Mouse (Mus musculus): ENCODE results near the gene Samd15. TPM values are rescaled to one million over a fixed set of nuclear protein-coding genes. Genes with fewer than 3 reads are reported as not detected.
A peak's percentile ranks its signal among the peaks of the same experiment; 100 is the strongest.

The Samd15 gene
- polyA plus RNA-seq, 2 experiments, result 1.1 to 2.0 TPM

- 88% methylated on average over 5 of the region's 5 CpGs for WGBS
- Histone ChIP-seq H3K9ac (ENCODE audit: low read depth, low read length, severe bottlenecking) (no peak overlapping the region), H3K9me3 (ENCODE audit: control insufficient read depth, low read length) (no peaks in the 10 kb centered on the region), H3K4me3 (replicated peaks; ENCODE audit: low read length) (no peak overlapping the region), H3K36me3 (ENCODE audit: control insufficient read depth, insufficient read depth, low read length) (peaks cover 10% of the 10 kb centered on the region), H3K27me3 (ENCODE audit: control insufficient read depth, insufficient read depth, low read length) (no peaks in the 10 kb centered on the region), H3K27ac (replicated peaks; ENCODE audit: low read depth, low read length) (no peak overlapping the region), H3K4me2 (replicated peaks; ENCODE audit: low read depth, low read length, severe bottlenecking) (no peak overlapping the region), H3K4me1 (ENCODE audit: control insufficient read depth, insufficient read depth, low read length) (no peaks in the 10 kb centered on the region)
- TF ChIP-seq POLR2A (IDR thresholded peaks at IDR 0.05; ENCODE audit: borderline replicate concordance, extremely low read depth, insufficient read depth, insufficient read length), result no peak
- no peak for DNase-seq (ENCODE audit: low spot score)
- ATAC-seq (ENCODE audit: low FRiP score, low read depth), result no peak
These were observed 38.7 kb upstream of the Samd15 start for GRCm38 (mm10) chr12:87160815-87161214.

GRCm38 (mm10) chr12:87175194-87175946, 24.2 kb upstream of the Samd15 start:
- peak; percentile 72 for ATAC-seq (ENCODE audit: low FRiP score, low read depth)
- no peak for TF ChIP-seq POLR2A (IDR thresholded peaks at IDR 0.05; ENCODE audit: borderline replicate concordance, extremely low read depth, insufficient read depth, insufficient read length)
- Histone ChIP-seq H3K9me3 (ENCODE audit: control insufficient read depth, low read length) (no peaks in the 10 kb centered on the region), H3K4me1 (ENCODE audit: control insufficient read depth, insufficient read depth, low read length) (peaks cover 13% of the 10 kb centered on the region; the same call in 1 of the 2 replicates), H3K27ac (replicated peaks; ENCODE audit: low read depth, low read length) (peak overlapping the region; percentile 56), H3K36me3 (ENCODE audit: control insufficient read depth, insufficient read depth, low read length) (peaks cover 8% of the 10 kb centered on the region; the same call in 1 of the 2 replicates), H3K4me3 (replicated peaks; ENCODE audit: low read length) (no peak overlapping the region), H3K4me2 (replicated peaks; ENCODE audit: low read depth, low read length, severe bottlenecking) (no peak overlapping the region), H3K27me3 (ENCODE audit: control insufficient read depth, insufficient read depth, low read length) (no peaks in the 10 kb centered on the region), H3K9ac (ENCODE audit: low read depth, low read length, severe bottlenecking) (no peak overlapping the region)
- 33% methylated on average over 4 of the region's 4 CpGs for WGBS
- peak; percentile 50 for DNase-seq (ENCODE audit: low spot score)

- Histone ChIP-seq H3K27me3 (ENCODE audit: control insufficient read depth, insufficient read depth, low read length) (no peaks in the 10 kb centered on the region), H3K27ac (replicated peaks; ENCODE audit: low read depth, low read length) (no peak overlapping the region), H3K36me3 (ENCODE audit: control insufficient read depth, insufficient read depth, low read length) (no peaks in the 10 kb centered on the region), H3K4me1 (ENCODE audit: control insufficient read depth, insufficient read depth, low read length) (peaks cover 13% of the 10 kb centered on the region; the same call in 1 of the 2 replicates), H3K9me3 (ENCODE audit: control insufficient read depth, low read length) (no peaks in the 10 kb centered on the region), H3K4me2 (replicated peaks; ENCODE audit: low read depth, low read length, severe bottlenecking) (no peak overlapping the region), H3K9ac (ENCODE audit: low read depth, low read length, severe bottlenecking) (no peak overlapping the region), H3K4me3 (replicated peaks; ENCODE audit: low read length) (no peak overlapping the region)
- 89% methylated on average over 4 of the region's 4 CpGs for WGBS
- no peak for DNase-seq (ENCODE audit: low spot score)
- no peak for TF ChIP-seq POLR2A (IDR thresholded peaks at IDR 0.05; ENCODE audit: borderline replicate concordance, extremely low read depth, insufficient read depth, insufficient read length)
- no peak for ATAC-seq (ENCODE audit: low FRiP score, low read depth)
These were observed 21.9 kb upstream of the Samd15 start for GRCm38 (mm10) chr12:87177631-87178030.

- H3K4me3 ChIP-seq (replicated peaks; ENCODE audit: low read length), result no peak overlapping the region
- H3K9ac ChIP-seq (ENCODE audit: low read depth, low read length, severe bottlenecking), result no peak overlapping the region
- H3K27me3 ChIP-seq (ENCODE audit: control insufficient read depth, insufficient read depth, low read length), result no peaks in the 10 kb centered on the region
- H3K36me3 ChIP-seq (ENCODE audit: control insufficient read depth, insufficient read depth, low read length), result no peaks in the 10 kb centered on the region
- no peak for DNase-seq (ENCODE audit: low spot score)
- no peaks in the 10 kb centered on the region for H3K9me3 ChIP-seq (ENCODE audit: control insufficient read depth, low read length)
- ATAC-seq (ENCODE audit: low FRiP score, low read depth), result no peak
- peaks cover 6% of the 10 kb centered on the region for H3K4me1 ChIP-seq (ENCODE audit: control insufficient read depth, insufficient read depth, low read length)
- no peak overlapping the region for H3K27ac ChIP-seq (replicated peaks; ENCODE audit: low read depth, low read length)
- H3K4me2 ChIP-seq (replicated peaks; ENCODE audit: low read depth, low read length, severe bottlenecking), result no peak overlapping the region
- no peak for TF ChIP-seq POLR2A (IDR thresholded peaks at IDR 0.05; ENCODE audit: borderline replicate concordance, extremely low read depth, insufficient read depth, insufficient read length)
- WGBS, result 89% methylated on average over 3 of the region's 3 CpGs
These were observed 6.5 kb upstream of the Samd15 start for GRCm38 (mm10) chr12:87193008-87193407.

- Histone ChIP-seq H3K9ac (ENCODE audit: low read depth, low read length, severe bottlenecking) (no peak overlapping the region), H3K27me3 (ENCODE audit: control insufficient read depth, insufficient read depth, low read length) (no peaks in the 10 kb centered on the region), H3K4me1 (ENCODE audit: control insufficient read depth, insufficient read depth, low read length) (peaks cover 15% of the 10 kb centered on the region), H3K27ac (replicated peaks; ENCODE audit: low read depth, low read length) (no peak overlapping the region), H3K4me2 (replicated peaks; ENCODE audit: low read depth, low read length, severe bottlenecking) (no peak overlapping the region), H3K36me3 (ENCODE audit: control insufficient read depth, insufficient read depth, low read length) (no peaks in the 10 kb centered on the region), H3K4me3 (replicated peaks; ENCODE audit: low read length) (no peak overlapping the region), H3K9me3 (ENCODE audit: control insufficient read depth, low read length) (no peaks in the 10 kb centered on the region)
- 73% methylated on average over 1 of the region's 1 CpGs for WGBS
- no peak for TF ChIP-seq POLR2A (IDR thresholded peaks at IDR 0.05; ENCODE audit: borderline replicate concordance, extremely low read depth, insufficient read depth, insufficient read length)
- ATAC-seq (ENCODE audit: low FRiP score, low read depth) (no peak), DNase-seq (ENCODE audit: low spot score) (no peak)
These were observed 4.5 kb upstream of the Samd15 start for GRCm38 (mm10) chr12:87195069-87195468.

Data from limb, embryonic 14.5 days (tissue).